Mouse (Mus musculus): ENCODE measurements around the gene Tdp1. TPM values are rescaled to one million over a fixed set of nuclear protein-coding genes. Genes with fewer than 3 reads are reported as not detected.

Gene Tdp1
- polyA plus RNA-seq (2014; fragmentation: Nextera tagmentation; extraction: Ambion mirVana) = 64.8 and 72.6 TPM in 2 replicates

DNA sequence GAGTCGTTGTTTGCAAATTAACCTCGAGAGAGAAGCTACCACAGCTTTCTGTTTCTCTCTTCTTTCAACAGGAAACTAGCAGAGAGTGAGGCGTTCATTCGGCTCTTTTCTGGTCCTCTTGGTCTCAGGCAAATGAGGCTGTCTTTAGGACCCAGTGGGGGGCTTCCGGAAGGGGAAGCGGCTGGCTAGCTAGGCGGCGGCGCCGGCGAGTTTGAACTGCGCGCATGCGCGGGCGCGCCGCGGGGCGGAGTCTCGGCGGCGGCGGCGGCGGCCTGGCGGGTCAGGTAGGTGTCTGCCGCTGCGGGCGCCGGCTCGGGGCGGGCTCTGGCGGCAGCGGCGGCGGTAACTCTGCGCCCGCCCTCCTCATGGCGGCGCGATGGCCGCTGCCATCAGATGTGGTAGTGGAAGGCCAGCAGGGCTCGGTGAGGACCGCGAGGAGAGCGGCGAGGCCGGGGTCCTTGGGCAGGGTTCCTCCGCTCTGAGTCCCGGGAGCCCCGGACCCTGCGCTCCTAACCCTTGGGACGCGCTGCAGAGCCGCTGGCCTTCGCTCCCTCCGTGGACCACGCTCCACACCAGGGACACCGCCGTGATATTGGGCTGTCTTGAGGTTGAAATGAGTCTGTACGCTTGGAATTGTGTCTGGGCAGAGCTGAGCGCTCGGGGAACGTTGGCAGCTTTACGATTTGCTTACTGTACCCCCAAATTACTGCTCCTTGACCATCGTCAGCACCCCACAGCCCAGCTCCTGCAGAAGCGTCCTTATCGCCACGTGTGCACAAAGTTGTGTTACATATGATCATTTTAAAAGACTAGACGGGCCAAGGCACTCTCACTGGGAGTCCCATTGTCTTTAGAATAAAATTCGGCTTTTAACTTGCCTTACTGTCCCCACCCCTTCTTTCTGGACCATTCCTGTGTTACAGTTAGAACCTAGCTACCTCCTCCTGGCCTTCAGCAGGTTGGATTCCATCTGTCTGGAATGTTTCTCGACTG is at the start of gene Tdp1, which contains the start of gene Efcab11:
TSS of gene Tdp1 (plus strand) at position 249 of the 993 bp plus-strand sequence.
TSS of gene Efcab11 (minus strand) at position 171 of the 993 bp plus-strand sequence.
- no peaks in the 10 kb centered on the region for H3K36me3 ChIP-seq (ENCODE audit: control insufficient read depth, insufficient read depth, low read length)
- peak; percentile 95 for DNase-seq (ENCODE audit: low spot score)

DNA sequence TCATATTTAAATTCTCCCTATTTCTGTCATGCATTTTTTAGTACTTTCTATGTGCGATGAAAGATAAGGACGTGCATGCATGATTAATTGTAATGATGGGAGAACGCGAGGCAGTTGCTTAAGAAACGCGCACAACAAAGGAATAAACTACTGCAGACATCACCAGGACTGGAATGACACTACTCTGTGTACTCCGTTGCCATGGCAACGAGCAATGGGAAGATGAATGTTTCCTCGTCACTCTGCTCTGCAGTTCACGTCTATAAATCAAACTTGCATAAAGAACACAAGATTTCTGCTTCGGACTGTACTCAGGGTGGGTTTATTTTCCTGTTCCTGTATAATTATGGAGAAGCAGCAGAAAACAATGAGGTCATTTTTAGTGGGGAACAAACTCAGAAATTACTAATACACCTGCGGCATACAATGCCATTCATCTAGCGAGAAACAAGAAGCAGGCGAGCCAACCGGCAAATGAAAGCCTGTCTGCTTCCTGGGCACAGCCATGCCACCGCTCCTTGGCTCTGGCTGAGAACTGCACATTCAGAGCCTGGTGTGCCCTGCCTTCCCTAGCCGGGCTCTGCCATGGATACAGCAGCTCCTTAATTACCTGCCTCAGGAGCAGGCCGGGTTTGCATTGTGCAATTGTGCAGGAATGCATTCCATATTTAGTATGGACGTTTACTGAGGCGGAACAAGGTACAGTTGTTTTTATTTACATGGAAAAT is 47.7 kb upstream of the Tdp1 start:
- DNase-seq (ENCODE audit: low spot score) = no peak
- Histone ChIP-seq H3K4me2 (no peak overlapping the region), H3K27ac (ENCODE audit: low read depth, low read length) (no peak overlapping the region), H3K4me3 (ENCODE audit: low read depth, low read length) (no peak overlapping the region), H3K4me1 (replicated peaks; ENCODE audit: control insufficient read depth, insufficient read depth, low read length) (no peaks in the 10 kb centered on the region), H3K9me3 (ENCODE audit: control insufficient read depth, low read length) (no peaks in the 10 kb centered on the region), H3K9ac (ENCODE audit: low read depth, low read length) (no peak overlapping the region), H3K36me3 (ENCODE audit: control insufficient read depth, insufficient read depth, low read length) (no peaks in the 10 kb centered on the region), H3K27me3 (replicated peaks; ENCODE audit: control insufficient read depth, insufficient read depth, low read length) (no peaks in the 10 kb centered on the region)
- ATAC-seq (replicated peaks; ENCODE audit: low FRiP score) = no peak
- WGBS = 85% methylated on average over 20 of the region's 20 CpGs

More for the DNA sequence above, at the start of gene Tdp1, which contains the start of gene Efcab11:
- under 1% methylated on average over 73 of the region's 73 CpGs for WGBS
- Histone ChIP-seq H3K27ac (ENCODE audit: low read depth, low read length) (peak within 1 kb of the TSS; percentile 78), H3K27me3 (replicated peaks; ENCODE audit: control insufficient read depth, insufficient read depth, low read length) (no peaks in the 10 kb centered on the region), H3K4me2 (peak within 1 kb of the TSS; percentile 94), H3K9me3 (ENCODE audit: control insufficient read depth, low read length) (no peaks in the 10 kb centered on the region), H3K4me3 (ENCODE audit: low read depth, low read length) (peak within 1 kb of the TSS; percentile 77), H3K9ac (ENCODE audit: low read depth, low read length) (peak within 1 kb of the TSS; percentile 94), H3K4me1 (replicated peaks; ENCODE audit: control insufficient read depth, insufficient read depth, low read length) (peaks cover 15% of the 10 kb centered on the region)
- peak; percentile 85 for ATAC-seq (replicated peaks; ENCODE audit: low FRiP score)

- no peaks in the 10 kb centered on the region for H3K27me3 ChIP-seq (replicated peaks; ENCODE audit: control insufficient read depth, insufficient read depth, low read length)
- ATAC-seq (replicated peaks; ENCODE audit: low FRiP score) (no peak), DNase-seq (ENCODE audit: low spot score) (no peak)
- 76% methylated on average over 5 of the region's 5 CpGs for whole genome bisulfite sequencing
- H3K36me3 ChIP-seq (ENCODE audit: control insufficient read depth, insufficient read depth, low read length) = no peaks in the 10 kb centered on the region
- no peaks in the 10 kb centered on the region for H3K9me3 ChIP-seq (ENCODE audit: control insufficient read depth, low read length)
- no peak overlapping the region for H3K4me2 ChIP-seq
- H3K4me1 ChIP-seq (replicated peaks; ENCODE audit: control insufficient read depth, insufficient read depth, low read length) = no peaks in the 10 kb centered on the region
- no peak overlapping the region for H3K9ac ChIP-seq (ENCODE audit: low read depth, low read length)
- H3K27ac ChIP-seq (ENCODE audit: low read depth, low read length) = no peak overlapping the region
- no peak overlapping the region for H3K4me3 ChIP-seq (ENCODE audit: low read depth, low read length)
Observed at GRCm38 (mm10) chr12:99837528-99837927, 46.8 kb upstream of the Tdp1 start.

- no peaks in the 10 kb centered on the region for H3K4me1 ChIP-seq (replicated peaks; ENCODE audit: control insufficient read depth, insufficient read depth, low read length)
- H3K4me2 ChIP-seq = no peak overlapping the region
- H3K9me3 ChIP-seq (ENCODE audit: control insufficient read depth, low read length) = no peaks in the 10 kb centered on the region
- no peak overlapping the region for H3K27ac ChIP-seq (ENCODE audit: low read depth, low read length)
- WGBS = 83% methylated on average over 11 of the region's 11 CpGs
- H3K36me3 ChIP-seq (ENCODE audit: control insufficient read depth, insufficient read depth, low read length) = no peaks in the 10 kb centered on the region
- no peak overlapping the region for H3K4me3 ChIP-seq (ENCODE audit: low read depth, low read length)
- no peak overlapping the region for H3K9ac ChIP-seq (ENCODE audit: low read depth, low read length)
- H3K27me3 ChIP-seq (replicated peaks; ENCODE audit: control insufficient read depth, insufficient read depth, low read length) = no peaks in the 10 kb centered on the region
- ATAC-seq (replicated peaks; ENCODE audit: low FRiP score) (no peak), DNase-seq (ENCODE audit: low spot score) (no peak)
Observed at GRCm38 (mm10) chr12:99838109-99838508, 46.2 kb upstream of the Tdp1 start.

GRCm38 (mm10) chr12:99838703-99839102 is 45.6 kb upstream of the Tdp1 start:
- H3K4me1 ChIP-seq (replicated peaks; ENCODE audit: control insufficient read depth, insufficient read depth, low read length) = no peaks in the 10 kb centered on the region
- no peaks in the 10 kb centered on the region for H3K36me3 ChIP-seq (ENCODE audit: control insufficient read depth, insufficient read depth, low read length)
- no peak overlapping the region for H3K4me2 ChIP-seq
- no peak overlapping the region for H3K9ac ChIP-seq (ENCODE audit: low read depth, low read length)
- H3K9me3 ChIP-seq (ENCODE audit: control insufficient read depth, low read length) = no peaks in the 10 kb centered on the region
- H3K27ac ChIP-seq (ENCODE audit: low read depth, low read length) = no peak overlapping the region
- no peak for DNase-seq (ENCODE audit: low spot score)
- H3K27me3 ChIP-seq (replicated peaks; ENCODE audit: control insufficient read depth, insufficient read depth, low read length) = no peaks in the 10 kb centered on the region
- H3K4me3 ChIP-seq (ENCODE audit: low read depth, low read length) = no peak overlapping the region
- 86% methylated on average over 14 of the region's 14 CpGs for WGBS
- no peak for ATAC-seq (replicated peaks; ENCODE audit: low FRiP score)

GRCm38 (mm10) chr12:99844951-99845350 is 39.4 kb upstream of the Tdp1 start:
- Histone ChIP-seq H3K9me3 (ENCODE audit: control insufficient read depth, low read length) (no peaks in the 10 kb centered on the region), H3K27ac (ENCODE audit: low read depth, low read length) (no peak overlapping the region), H3K4me3 (ENCODE audit: low read depth, low read length) (no peak overlapping the region), H3K4me2 (no peak overlapping the region), H3K4me1 (replicated peaks; ENCODE audit: control insufficient read depth, insufficient read depth, low read length) (no peaks in the 10 kb centered on the region), H3K27me3 (replicated peaks; ENCODE audit: control insufficient read depth, insufficient read depth, low read length) (no peaks in the 10 kb centered on the region), H3K36me3 (ENCODE audit: control insufficient read depth, insufficient read depth, low read length) (no peaks in the 10 kb centered on the region), H3K9ac (ENCODE audit: low read depth, low read length) (no peak overlapping the region)
- no peak for DNase-seq (ENCODE audit: low spot score)
- no peak for ATAC-seq (replicated peaks; ENCODE audit: low FRiP score)
- WGBS = 81% methylated on average over 8 of the region's 8 CpGs

DNA sequence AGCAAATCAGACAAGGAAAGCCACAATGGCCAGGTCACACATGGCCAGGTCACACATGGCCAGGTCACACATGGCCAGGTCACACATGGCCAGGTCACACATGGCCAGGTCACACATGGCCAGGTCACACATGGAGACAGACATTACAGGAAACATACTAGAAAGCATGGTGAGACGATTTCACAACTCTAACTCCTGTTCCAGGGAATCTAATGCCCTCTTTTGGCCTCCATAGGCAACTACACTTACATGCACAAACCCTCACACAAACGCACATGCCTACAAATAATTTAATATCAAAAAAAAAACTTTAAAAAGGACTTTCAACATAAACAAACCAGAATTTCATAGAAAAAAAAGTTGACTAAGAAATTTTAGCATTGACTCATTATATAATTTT is 34.3 kb upstream of the Tdp1 start:
- H3K27ac ChIP-seq (ENCODE audit: low read depth, low read length) = no peak overlapping the region
- H3K4me3 ChIP-seq (ENCODE audit: low read depth, low read length) = no peak overlapping the region
- no peaks in the 10 kb centered on the region for H3K4me1 ChIP-seq (replicated peaks; ENCODE audit: control insufficient read depth, insufficient read depth, low read length)
- 83% methylated on average over 2 of the region's 2 CpGs for whole genome bisulfite sequencing
- no peaks in the 10 kb centered on the region for H3K27me3 ChIP-seq (replicated peaks; ENCODE audit: control insufficient read depth, insufficient read depth, low read length)
- no peak overlapping the region for H3K4me2 ChIP-seq
- H3K9me3 ChIP-seq (ENCODE audit: control insufficient read depth, low read length) = no peaks in the 10 kb centered on the region
- no peak overlapping the region for H3K9ac ChIP-seq (ENCODE audit: low read depth, low read length)
- DNase-seq (ENCODE audit: low spot score) = no peak
- no peaks in the 10 kb centered on the region for H3K36me3 ChIP-seq (ENCODE audit: control insufficient read depth, insufficient read depth, low read length)
- no peak for ATAC-seq (replicated peaks; ENCODE audit: low FRiP score)

- no peak overlapping the region for H3K9ac ChIP-seq (ENCODE audit: low read depth, low read length)
- ATAC-seq (replicated peaks; ENCODE audit: low FRiP score) (no peak), DNase-seq (ENCODE audit: low spot score) (no peak)
- no peak overlapping the region for H3K4me2 ChIP-seq
- no peaks in the 10 kb centered on the region for H3K4me1 ChIP-seq (replicated peaks; ENCODE audit: control insufficient read depth, insufficient read depth, low read length)
- no peak overlapping the region for H3K4me3 ChIP-seq (ENCODE audit: low read depth, low read length)
- H3K36me3 ChIP-seq (ENCODE audit: control insufficient read depth, insufficient read depth, low read length) = no peaks in the 10 kb centered on the region
- H3K27ac ChIP-seq (ENCODE audit: low read depth, low read length) = no peak overlapping the region
- no peaks in the 10 kb centered on the region for H3K27me3 ChIP-seq (replicated peaks; ENCODE audit: control insufficient read depth, insufficient read depth, low read length)
- H3K9me3 ChIP-seq (ENCODE audit: control insufficient read depth, low read length) = no peaks in the 10 kb centered on the region
- WGBS = 84% methylated on average over 14 of the region's 14 CpGs
Observed at GRCm38 (mm10) chr12:99853323-99854258, 30.7 kb upstream of the Tdp1 start.
